Mouse (Mus musculus): Measurements from ENCODE around the gene Hhipl1.

- no peak for TF ChIP-seq CTCF (IDR thresholded peaks at IDR 0.05; ENCODE audit: insufficient read depth, low read depth, low read length)
- 0 out of 2 replicates have a peak, but pooled peaks have one; percentile 11 for TF ChIP-seq POLR2A (IDR thresholded peaks at IDR 0.05; ENCODE audit: insufficient read depth, low read depth, low read length)
These were observed 40.0 kb upstream of the Hhipl1 start for GRCm38 (mm10) chr12:108265831-108266619.
